Mouse (Mus musculus) heart, adult 9 months (tissue): ENCODE data around the gene Tle6.
A peak's percentile ranks its signal among the peaks of the same experiment; 100 is the strongest.

Experiments
- DNase-seq, 2 experiments: peaks; one replicate each; pipeline ENCODE4 v3.0.0; 2022; ENCODE audit warnings: low spot score in 2 of 2

The Tle6 gene

DNA sequence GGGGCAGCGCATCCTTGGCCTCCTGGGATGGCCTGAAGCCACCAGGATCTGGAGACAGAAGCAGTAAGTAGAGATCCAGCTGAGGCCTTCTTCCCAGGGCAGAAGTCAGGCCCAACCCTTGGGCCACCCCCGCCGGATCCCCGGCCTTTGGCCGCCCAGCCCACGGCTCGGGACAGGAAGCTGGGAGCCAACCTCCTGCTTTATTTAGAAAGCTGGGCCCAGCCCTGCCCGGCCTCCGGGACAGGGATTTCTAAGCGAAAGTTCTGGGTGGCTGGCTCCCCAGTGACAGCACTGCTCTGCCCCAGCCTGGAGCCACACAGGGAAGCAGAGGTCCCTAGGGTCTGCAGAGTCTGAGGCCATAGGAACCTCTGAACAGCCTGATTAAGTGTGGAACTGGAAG lies 59.1 kb downstream of the Tle6 start:
- peak; percentile 80 to 86 for DNase-seq

DNA sequence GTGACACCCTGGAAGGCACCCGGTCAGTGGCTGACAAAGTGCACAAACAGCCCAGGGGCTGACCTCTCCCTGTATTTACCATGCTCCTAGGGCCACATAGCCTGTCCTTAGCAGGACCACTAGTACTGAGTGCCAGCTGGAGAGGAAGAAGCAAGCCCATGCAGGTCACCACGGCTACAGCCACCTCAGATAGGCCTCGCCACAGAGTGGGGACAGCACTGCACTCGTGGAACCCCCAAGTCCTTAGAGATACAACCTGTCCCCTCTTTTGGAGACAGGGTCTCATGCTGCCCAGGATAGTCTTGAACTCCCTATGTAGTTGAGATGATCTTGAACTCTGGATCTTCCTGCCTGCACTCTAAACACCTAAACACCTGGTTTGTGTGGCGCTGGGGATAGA lies 59.5 kb downstream of the Tle6 start:
- DNase-seq, result no peak
